Mouse (Mus musculus) cortical plate, adult 2 months (tissue): ENCODE measurements at regions not wholly inside any gene's neighbourhood (a gene's known extent, or its start where the extent isn't known, plus 50 kb on each side); places are given as distances from the start of the nearest gene placed in this dataset.

Experiments
- CTCF ChIP-seq: fragments of 200-500 bp; IDR thresholded peaks from 2 replicates; pipeline ENCODE4 v1.5.1; 2011; ENCODE audit warnings: mild to moderate bottlenecking, control low read depth, low read length; ENCODE audit not compliant: insufficient read depth; ENCODE audit errors: extremely low read depth
- POLR2A ChIP-seq: fragments of 200-500 bp; IDR thresholded peaks from 2 replicates; pipeline ENCODE4 v1.6.1; 2011; ENCODE audit warnings: mild to moderate bottlenecking, low read length, control low read depth; ENCODE audit not compliant: insufficient read depth; ENCODE audit errors: extremely low read depth

DNA sequence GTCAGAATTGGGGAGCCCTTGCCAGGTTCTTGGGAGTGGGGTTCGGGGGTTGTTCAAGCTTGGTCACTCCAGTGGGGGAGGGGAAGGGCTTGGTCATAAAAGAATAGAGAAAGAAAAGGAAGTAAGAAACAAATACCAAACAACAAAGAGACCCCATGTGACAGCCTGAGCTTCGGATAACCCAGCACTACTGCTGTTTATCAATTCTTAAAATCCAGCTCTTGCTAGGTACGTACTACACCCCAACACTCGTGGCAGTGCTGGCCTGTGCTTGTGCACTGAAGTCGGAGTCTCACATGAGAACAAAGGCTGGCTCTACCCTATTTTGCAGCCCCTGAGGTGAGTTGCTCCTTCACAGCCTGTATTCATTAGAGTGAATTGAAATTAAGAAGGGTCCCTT is 60.5 kb upstream of the Max start:
- TF ChIP-seq POLR2A, result no peak
- TF ChIP-seq CTCF, result no peak
